Mouse (Mus musculus) adrenal gland, postnatal 25 days (tissue): ENCODE results near the gene Mdfi. TPM values are rescaled to one million over a fixed set of nuclear protein-coding genes. Genes with fewer than 3 reads are reported as not detected.
A peak's percentile ranks its signal among the peaks of the same experiment; 100 is the strongest.

Source experiments
- DNase-seq: peaks from one replicate; pipeline ENCODE4 v3.0.0; 2021; ENCODE audit warnings: mixed read lengths
- total RNA-seq: library from RNA; stranded (reverse); gene quantifications from 2 replicates; pipeline ENCODE4 v1.2.3, GENCODE M21; 2021

The Mdfi gene
- total RNA-seq, 1 experiment from 2014 or later, result 2.4 TPM

GRCm38 (mm10) chr17:47802806-47803205 is 31.7 kb downstream of the Mdfi start:
- no peak for DNase-seq

DNA sequence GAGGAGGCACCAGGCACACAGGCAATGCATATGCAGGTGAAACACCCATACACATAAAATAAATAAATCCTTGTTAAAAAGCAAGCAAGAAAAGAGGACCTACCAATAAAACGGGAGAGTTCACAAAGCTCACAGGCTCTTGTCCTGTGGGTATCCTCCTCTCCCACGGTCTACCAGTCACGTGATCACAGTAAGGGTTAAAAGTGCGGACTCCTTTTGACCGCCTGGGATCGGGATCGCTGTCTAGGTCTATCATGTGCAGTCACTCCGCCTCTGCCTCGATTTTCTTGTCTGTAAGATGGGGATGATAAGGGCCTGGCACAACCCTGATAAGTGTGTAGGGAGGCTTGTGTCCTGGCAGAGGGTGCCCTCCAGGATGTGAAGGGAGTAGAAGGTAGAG is 37.1 kb downstream of the Mdfi start:
- DNase-seq, result no peak

GRCm38 (mm10) chr17:47796968-47797367 is 37.5 kb downstream of the Mdfi start:
- peak; percentile 42 for DNase-seq

DNA sequence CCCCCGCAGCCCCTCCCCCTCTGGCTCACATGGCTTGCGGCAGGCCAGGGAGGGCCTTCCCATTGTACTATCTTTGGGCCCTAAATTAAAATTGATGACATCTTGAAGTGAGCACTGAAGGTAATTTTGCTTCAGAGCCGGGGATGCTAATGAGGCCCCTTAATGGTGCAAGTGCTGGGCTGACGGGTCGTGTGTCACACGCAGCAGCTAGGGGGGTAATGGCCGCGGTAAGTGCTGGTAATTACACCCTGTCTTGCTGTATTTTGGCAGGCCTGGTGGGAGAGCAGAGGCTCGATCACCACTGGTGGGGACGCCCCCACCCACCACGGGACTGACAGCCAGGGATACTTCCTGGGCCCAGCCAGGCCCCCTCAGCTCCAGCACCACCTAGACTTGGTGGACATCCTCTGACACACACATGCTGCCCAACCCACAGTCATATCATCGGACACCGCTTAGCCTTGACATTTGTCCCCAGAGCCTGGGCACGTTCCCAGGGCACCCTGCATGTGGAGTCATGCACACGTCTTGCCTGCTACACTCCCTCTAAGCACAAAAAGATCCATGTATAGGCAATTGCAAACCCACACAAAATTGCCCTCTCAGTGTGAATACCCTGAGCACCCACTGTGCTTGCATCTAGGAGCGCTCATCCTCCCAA is 38.2 kb downstream of the Mdfi start:
- peak; percentile 67 for DNase-seq

GRCm38 (mm10) chr17:47795446-47795845 is 39.0 kb downstream of the Mdfi start:
- peak; percentile 43 for DNase-seq

- DNase-seq, result peak; percentile 90
Measured at GRCm38 (mm10) chr17:47793377-47793776, 41.1 kb downstream of the Mdfi start.

- peak; percentile 81 for DNase-seq
Measured at GRCm38 (mm10) chr17:47792098-47792863, 42.2 kb downstream of the Mdfi start.

- no peak for DNase-seq
Measured at GRCm38 (mm10) chr17:47788996-47789395, 45.5 kb downstream of the Mdfi start.

DNA sequence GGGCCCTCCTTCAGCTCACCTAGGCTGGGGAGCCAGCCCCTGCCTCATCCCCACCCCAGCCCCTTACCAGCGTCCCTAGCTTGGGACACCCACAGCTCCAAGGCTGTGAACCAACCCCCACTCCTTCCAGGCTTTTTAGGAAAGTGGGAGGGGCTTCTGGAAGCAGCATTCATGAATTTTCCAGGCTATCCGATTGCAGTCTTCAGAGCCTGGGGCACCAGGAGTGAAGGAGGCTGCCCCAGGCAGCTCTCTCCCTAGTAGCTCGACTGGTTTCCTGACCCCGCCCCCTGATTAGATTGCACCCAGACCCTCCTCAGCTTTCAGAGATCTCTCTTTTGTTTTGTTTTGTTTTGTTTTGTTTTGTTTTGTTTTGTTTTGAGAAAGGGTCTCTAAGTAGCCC is 46.2 kb downstream of the Mdfi start:
- no peak for DNase-seq

- no peak for DNase-seq
Measured at GRCm38 (mm10) chr17:47787632-47788031, 46.9 kb downstream of the Mdfi start.

GRCm38 (mm10) chr17:47784411-47784810 is 50.1 kb downstream of the Mdfi start:
- DNase-seq, result no peak

DNA sequence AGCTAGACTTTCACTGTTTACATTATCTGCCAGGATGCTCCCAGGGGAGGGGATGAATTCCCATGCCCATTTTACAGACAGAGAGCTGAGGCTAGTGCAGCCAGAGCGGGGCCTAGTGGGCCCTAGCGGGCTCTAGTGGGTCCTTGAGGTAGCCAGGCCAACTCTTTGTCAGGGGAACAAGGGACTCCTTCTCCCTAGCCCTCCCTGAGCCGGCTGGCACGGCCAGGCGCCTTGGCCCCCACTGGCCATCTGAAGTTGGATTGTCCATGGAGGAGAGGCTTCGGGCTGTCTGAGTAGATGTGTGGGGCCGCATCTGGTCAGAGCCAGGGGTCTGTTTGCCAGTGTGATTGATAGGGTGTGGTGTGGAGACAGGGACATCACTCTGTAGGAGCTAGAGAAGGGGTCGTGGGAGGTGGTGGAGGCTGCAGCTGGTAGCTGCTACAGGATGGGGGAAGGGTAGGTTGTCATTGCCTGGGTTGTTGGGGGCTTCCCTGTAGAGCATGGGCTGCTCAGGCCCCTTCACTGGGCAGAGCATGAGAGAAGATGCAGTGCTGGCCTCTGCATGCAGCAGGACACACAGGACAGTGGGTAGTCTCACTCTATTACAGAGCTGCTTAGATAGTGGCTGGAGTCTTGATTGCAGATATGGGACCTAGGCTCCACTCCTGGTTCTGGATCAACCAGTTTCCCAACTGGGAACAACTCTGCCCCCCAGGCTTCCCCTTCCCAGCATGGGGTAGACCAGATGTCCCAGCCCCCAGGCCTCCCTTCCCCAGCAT is 50.9 kb downstream of the Mdfi start:
- no peak for DNase-seq

GRCm38 (mm10) chr17:47782486-47782885 is 52.0 kb downstream of the Mdfi start:
- no peak for DNase-seq

DNA sequence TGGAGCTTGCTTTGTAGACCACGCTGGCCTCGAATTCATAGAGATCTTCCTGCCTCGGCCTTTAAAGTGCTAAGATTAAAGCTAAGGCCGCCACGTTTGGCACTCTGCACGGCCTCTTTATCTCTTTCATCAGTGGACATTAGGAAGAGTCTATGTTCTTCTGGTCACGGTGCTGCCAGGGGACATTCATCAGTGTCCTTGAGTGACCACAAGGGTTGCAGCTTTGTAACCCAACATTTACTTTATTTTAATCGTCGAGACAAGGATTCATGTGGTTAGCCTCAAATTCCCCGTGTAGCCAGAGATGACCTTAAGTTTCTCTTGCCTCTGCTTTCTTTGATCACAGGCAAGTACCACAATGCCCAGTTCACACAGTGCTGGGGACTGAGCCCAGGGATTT is 54.0 kb downstream of the Mdfi start:
- DNase-seq, result no peak

DNA sequence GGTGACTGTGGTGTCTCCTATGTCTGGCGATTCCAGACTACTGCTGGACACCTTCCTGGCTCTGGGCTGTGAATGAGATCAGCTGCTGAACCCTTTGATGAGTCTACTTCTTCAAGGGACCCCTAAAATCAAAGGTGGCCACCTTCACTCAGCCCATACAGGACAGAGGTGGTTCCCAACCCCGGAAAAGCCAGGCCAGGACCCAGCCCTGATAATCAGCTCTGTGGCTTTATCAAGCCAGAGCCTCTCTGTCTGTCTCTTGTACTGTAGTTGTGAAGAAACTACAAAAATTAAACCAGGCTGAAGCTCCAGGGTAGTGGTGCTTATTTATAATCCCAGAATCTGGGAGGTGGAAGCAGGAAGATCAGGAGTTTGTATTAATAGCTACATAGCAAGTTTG is 57.4 kb downstream of the Mdfi start:
- DNase-seq, result no peak

- no peak for DNase-seq
Measured at GRCm38 (mm10) chr17:47773604-47774003, 60.9 kb downstream of the Mdfi start.

DNA sequence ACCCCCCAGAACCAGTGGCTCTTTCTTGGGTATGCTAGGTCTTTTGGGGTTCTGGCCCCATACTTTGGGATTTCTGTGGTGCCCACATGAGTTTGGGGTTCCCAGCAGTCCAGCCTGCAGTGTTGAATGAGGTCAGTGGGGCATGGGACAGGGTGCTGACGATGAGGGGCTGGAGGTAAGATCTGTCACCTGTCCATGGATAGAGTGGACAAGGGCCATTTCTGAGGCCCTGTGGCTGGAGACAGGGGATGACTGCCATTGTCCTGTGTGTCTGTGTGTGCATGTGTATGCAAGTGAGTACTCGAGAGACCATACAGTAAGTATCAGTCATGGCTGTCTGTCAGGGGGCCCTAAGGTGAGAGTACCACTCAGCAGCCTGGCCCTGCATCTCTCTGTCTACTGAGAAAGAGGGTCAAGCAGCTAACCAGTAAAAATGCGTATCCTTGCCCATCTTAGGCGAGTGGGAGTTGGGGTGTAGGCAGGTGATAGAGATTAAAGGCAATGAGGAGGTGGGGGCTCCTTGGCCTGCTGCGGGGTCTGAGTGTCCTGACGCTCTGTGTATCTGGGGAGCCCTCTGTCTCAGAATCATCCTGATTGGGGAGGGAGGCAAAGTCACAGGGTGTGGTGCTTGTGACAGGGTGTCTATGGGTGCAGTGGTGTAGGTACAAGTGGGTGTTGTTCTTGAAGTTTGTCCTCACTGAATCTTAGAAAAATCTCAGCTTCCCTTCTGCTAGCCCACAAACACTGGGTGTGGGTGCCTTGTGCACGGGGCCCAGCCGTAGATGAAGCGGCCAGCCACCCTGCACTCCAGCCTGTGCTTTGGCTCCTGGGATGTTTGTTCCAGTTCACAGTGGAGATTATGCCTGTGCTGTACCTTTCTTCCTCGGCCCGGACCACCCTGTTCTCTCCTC is 64.8 kb downstream of the Mdfi start:
- DNase-seq, result no peak

- DNase-seq, result no peak
Measured at GRCm38 (mm10) chr17:47768707-47769276, 65.7 kb downstream of the Mdfi start.

- no peak for DNase-seq
Measured at GRCm38 (mm10) chr17:47767456-47768141, 66.9 kb downstream of the Mdfi start.

DNA sequence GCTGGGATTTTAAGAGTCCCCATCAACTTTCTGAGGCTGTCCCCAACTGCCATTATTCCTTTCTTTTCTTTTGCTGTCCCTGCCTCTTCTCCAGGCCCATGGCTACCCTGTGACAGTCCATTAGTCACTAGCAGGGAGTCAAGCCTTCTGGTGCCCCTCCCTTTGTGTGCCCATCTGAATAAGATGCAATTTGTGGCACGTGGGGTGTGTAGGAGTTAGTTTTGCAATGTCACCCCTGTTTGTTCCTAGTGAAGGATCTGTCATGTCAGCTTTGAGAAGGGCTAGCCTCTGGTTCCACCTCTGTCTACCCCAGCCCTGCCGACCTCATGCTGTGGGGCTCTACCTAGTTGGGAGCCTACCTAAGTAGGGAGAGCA is 67.4 kb downstream of the Mdfi start:
- DNase-seq, result no peak

GRCm38 (mm10) chr17:47766407-47767043 is 68.0 kb downstream of the Mdfi start:
- DNase-seq, result no peak
